Comparison of ENCODE assay signal across 8 mouse cellular contexts in genomic region chr11:77515637-77516552, GRCm38 (mm10). TPM values are rescaled to one million over a fixed set of nuclear protein-coding genes. Genes with fewer than 3 reads are reported as not detected.
DNase-seq lines count a peak whose midpoint lies in the region; ATAC-seq and TF ChIP-seq lines count a peak whose summit lies in the region.

TSS of gene Trp53i13 (minus strand) at chr11:77515980.

- no peak for TF ChIP-seq CTCF in gastrocnemius, adult 2 months (IDR thresholded peaks at IDR 0.05)
- no peak for TF ChIP-seq CTCF in MEL (IDR thresholded peaks at IDR 0.05 in 2 of 3, conservative IDR thresholded peaks at IDR 0.05 in 1 of 3; ENCODE audit: control insufficient read depth in 1 of 3, insufficient read depth in 1 of 3, low read depth in 2 of 3, low read length in 3 of 3, poor library complexity in 1 of 3, severe bottlenecking in 1 of 3)
- no peak for TF ChIP-seq CTCF in intestine, postnatal 0 days (IDR thresholded peaks at IDR 0.05; ENCODE audit: low read depth)

- H3K79me2 ChIP-seq in MEL (ENCODE audit: control insufficient read depth, insufficient read depth, low read length, poor library complexity) = peaks cover 2% of the 10 kb centered on the region; the same call in 1 of the 2 replicates

- H3K27ac ChIP-seq in gastrocnemius, adult 2 months = peak within 1 kb of the TSS; percentile 94
- no peak within 1 kb of the TSS for H3K27ac ChIP-seq in MEL (ENCODE audit: control insufficient read depth, low read depth, low read length)
- H3K27ac ChIP-seq in forebrain, embryonic 13.5 days = no peak within 1 kb of the TSS
- H3K27ac ChIP-seq in intestine, postnatal 0 days (ENCODE audit: low read depth, low read length) = peak within 1 kb of the TSS; percentile 4; the same call in 1 of the 2 replicates
- H3K27ac ChIP-seq in midbrain, embryonic 14.5 days (replicated peaks; ENCODE audit: low read depth, low read length) = 0 out of 2 replicates have a peak within 1 kb of the TSS, but pooled peaks have one; percentile 41

- whole genome bisulfite sequencing in forebrain, embryonic 13.5 days = 7% methylated on average over 39 of the region's 39 CpGs
- WGBS in intestine, postnatal 0 days = 10% methylated on average over 39 of the region's 39 CpGs
- 7% methylated on average over 39 of the region's 39 CpGs for whole genome bisulfite sequencing in midbrain, embryonic 14.5 days

- H3K4me1 ChIP-seq in MEL (ENCODE audit: control insufficient read depth in 1 of 2, insufficient read depth in 2 of 2, low read length in 2 of 2) = peaks cover 6 to 28% of the 10 kb centered on the region in 2 experiments
- peaks cover 57% of the 10 kb centered on the region for H3K4me1 ChIP-seq in forebrain, embryonic 13.5 days
- peaks cover 8% of the 10 kb centered on the region; the same call in 1 of the 2 replicates for H3K4me1 ChIP-seq in intestine, postnatal 0 days (replicated peaks; ENCODE audit: control insufficient read depth, insufficient read depth, low read length)
- peaks cover 30% of the 10 kb centered on the region for H3K4me1 ChIP-seq in midbrain, embryonic 14.5 days (ENCODE audit: control insufficient read depth, insufficient read depth, low read length)

- peak; percentile 22; the same call in 1 of the 2 replicates for ATAC-seq in forebrain, embryonic 13.5 days
- ATAC-seq in intestine, postnatal 0 days = peak; percentile 7; the same call in 1 of the 2 replicates
- ATAC-seq in midbrain, embryonic 14.5 days (ENCODE audit: low FRiP score, low TSS enrichment) = no peak

- peak within 1 kb of the TSS; percentile 82 for H3K4me3 ChIP-seq in gastrocnemius, adult 2 months
- H3K4me3 ChIP-seq in MEL (ENCODE audit: control insufficient read depth in 1 of 2, insufficient read depth in 1 of 2, low read depth in 2 of 2, low read length in 2 of 2) = peak within 1 kb of the TSS; percentile 85 to 96
- H3K4me3 ChIP-seq in forebrain, embryonic 13.5 days = peak within 1 kb of the TSS; percentile 50
- peak within 1 kb of the TSS; percentile 69 for H3K4me3 ChIP-seq in intestine, postnatal 0 days (ENCODE audit: low read depth, low read length)
- peak within 1 kb of the TSS; percentile 58 for H3K4me3 ChIP-seq in midbrain, embryonic 14.5 days (replicated peaks; ENCODE audit: low read depth, low read length)

- peaks cover 0 to 21% of the 10 kb centered on the region in 2 experiments; a peak in 2 of 4 replicates for H3K36me3 ChIP-seq in MEL (ENCODE audit: control insufficient read depth in 1 of 2, insufficient read depth in 2 of 2, low read length in 2 of 2)
- no peaks in the 10 kb centered on the region for H3K36me3 ChIP-seq in forebrain, embryonic 13.5 days (ENCODE audit: poor library complexity, severe bottlenecking)
- H3K36me3 ChIP-seq in intestine, postnatal 0 days (ENCODE audit: control insufficient read depth, insufficient read depth) = no peaks in the 10 kb centered on the region
- no peaks in the 10 kb centered on the region for H3K36me3 ChIP-seq in midbrain, embryonic 14.5 days (ENCODE audit: control insufficient read depth, insufficient read depth, low read length)

- no peak for DNase-seq in gastrocnemius, adult 2 months
- DNase-seq in gastrocnemius, adult 8-10 months (ENCODE audit: low spot score in 2 of 2) = no peak
- DNase-seq in MEL (ENCODE audit: low read depth, low spot score) = peak; percentile 59
- DNase-seq in midbrain, embryonic 14.5 days = peak; percentile 15
- no peak for DNase-seq in left cerebral cortex, adult 18-20 months (ENCODE audit: low spot score in 2 of 2)
- no peak for DNase-seq in left cerebral cortex, adult 8-10 months (ENCODE audit: low spot score in 2 of 2)

- H3K9ac ChIP-seq in MEL (ENCODE audit: control insufficient read depth, low read depth, low read length, poor library complexity, severe bottlenecking) = peak within 1 kb of the TSS; percentile 84
- peak within 1 kb of the TSS; percentile 66 for H3K9ac ChIP-seq in forebrain, embryonic 13.5 days
- 0 out of 2 replicates have a peak within 1 kb of the TSS, but pooled peaks have one; percentile 31 for H3K9ac ChIP-seq in intestine, postnatal 0 days (ENCODE audit: low read depth, low read length)
- peak within 1 kb of the TSS; percentile 46 for H3K9ac ChIP-seq in midbrain, embryonic 14.5 days (replicated peaks; ENCODE audit: low read length)

- TF ChIP-seq RAD21 in MEL (IDR thresholded peaks at IDR 0.05; ENCODE audit: low read depth, low read length) = no peak

- H3K4me2 ChIP-seq in forebrain, embryonic 13.5 days = peak within 1 kb of the TSS; percentile 95
- peak within 1 kb of the TSS; percentile 95 for H3K4me2 ChIP-seq in intestine, postnatal 0 days (replicated peaks; ENCODE audit: low read depth)
- peak within 1 kb of the TSS; percentile 98 for H3K4me2 ChIP-seq in midbrain, embryonic 14.5 days (ENCODE audit: low read length)

- no peak for TF ChIP-seq EP300 in MEL (IDR thresholded peaks at IDR 0.05; ENCODE audit: low read depth in 1 of 2, low read length in 2 of 2)

- no peaks in the 10 kb centered on the region for H3K9me3 ChIP-seq in MEL (replicated peaks; ENCODE audit: insufficient read depth, low read length)
- H3K9me3 ChIP-seq in forebrain, embryonic 13.5 days (replicated peaks) = no peaks in the 10 kb centered on the region
- H3K9me3 ChIP-seq in intestine, postnatal 0 days (ENCODE audit: control insufficient read depth) = no peaks in the 10 kb centered on the region
- H3K9me3 ChIP-seq in midbrain, embryonic 14.5 days (ENCODE audit: control insufficient read depth, low read length) = no peaks in the 10 kb centered on the region

- TF ChIP-seq POLR2A in MEL (IDR thresholded peaks at IDR 0.05; ENCODE audit: control insufficient read depth in 1 of 2, insufficient read depth in 1 of 2, low read depth in 1 of 2, low read length in 2 of 2, poor library complexity in 1 of 2) = no peak

- intact Hi-C loops in gastrocnemius, adult 2 months (cut with DNase I) = loop anchor here (10.0 kb wide), 1 partner anchor 279 kb away; no protein-coding TSS in a partner anchor

- H3K27me3 ChIP-seq in MEL (ENCODE audit: control insufficient read depth in 1 of 2, insufficient read depth in 2 of 2, low read length in 2 of 2) = no peaks in the 10 kb centered on the region
- H3K27me3 ChIP-seq in forebrain, embryonic 13.5 days = peaks cover 29% of the 10 kb centered on the region
- 0 out of 2 replicates have a peak, but pooled peaks cover 4% of the 10 kb centered on the region for H3K27me3 ChIP-seq in intestine, postnatal 0 days (replicated peaks; ENCODE audit: control insufficient read depth, insufficient read depth, low read length)
- H3K27me3 ChIP-seq in midbrain, embryonic 14.5 days (ENCODE audit: control insufficient read depth, insufficient read depth, low read length) = peaks cover 36% of the 10 kb centered on the region

TF ChIP-seq in MEL, 35 proteins besides CTCF, POLR2A, EP300 and RAD21:
- no peak for TF ChIP-seq ZKSCAN1 (IDR thresholded peaks at IDR 0.05; ENCODE audit: low read depth, low read length)
- no peak for TF ChIP-seq E2F4 (IDR thresholded peaks at IDR 0.05; ENCODE audit: borderline replicate concordance, low read depth, low read length)
- no peak for TF ChIP-seq MEF2A (IDR thresholded peaks at IDR 0.05; ENCODE audit: extremely low read depth, insufficient replicate concordance, low read depth, low read length, poor library complexity, severe bottlenecking)
- TF ChIP-seq NRF1 (IDR thresholded peaks at IDR 0.05; ENCODE audit: insufficient read depth, low read depth, low read length, poor library complexity, severe bottlenecking) = no peak
TF ChIP-seq in MEL: peak in this region for 0.

RNA-seq across cellular contexts. Expression of gene Trp53i13, which starts in this region (rescaled TPM):
- 1 to 10 TPM; 2.3 to 5.0 TPM for total RNA-seq in gastrocnemius, adult 2 months (2021)
- 1 to 10 TPM; 3.3 to 6.0 (median 3.8) TPM for total RNA-seq in gastrocnemius, adult 8-10 months (2022)
- total RNA-seq in MEL (2012; rRNA removed) = 6.0 and 6.6 TPM in 2 replicates
- polyA plus RNA-seq in MEL (2012; ENCODE audit: insufficient read depth in 1 of 2, insufficient read length in 2 of 2, low read depth in 1 of 2, low replicate concordance in 2 of 2, missing spikeins in 1 of 2) = 10 to 100 TPM in 1 of 2 experiments, not detected in 1; 12.3 TPM
- 19.7 and 20.9 TPM in 2 replicates for polyA plus RNA-seq in forebrain, embryonic 13.5 days (2015; fragmentation: Nextera tagmentation; extraction: Ambion mirVana)
- polyA plus RNA-seq in intestine, postnatal 0 days (2015; fragmentation: Nextera tagmentation; extraction: Ambion mirVana) = 20.2 and 22.9 TPM in 2 replicates
- polyA plus RNA-seq in midbrain, embryonic 14.5 days (2014; fragmentation: Nextera tagmentation; extraction: Ambion mirVana) = 11.7 and 12.0 TPM in 2 replicates
- 1 to 10 TPM; 4.1 to 4.5 TPM for total RNA-seq in left cerebral cortex, adult 18-20 months (2021)
- total RNA-seq in left cerebral cortex, adult 8-10 months (2022) = 1 to 10 TPM; 4.3 to 9.4 (median 5.6) TPM

Comparison
In these comparisons a context has a peak if more than half of its experiments do, and no peak if none do; other contexts are left out.
1. DNase-seq: peak in MEL (single experiment) and midbrain, embryonic 14.5 days (single experiment); none in gastrocnemius, adult 2 months (single experiment), gastrocnemius, adult 8-10 months (0 of 2), left cerebral cortex, adult 18-20 months (0 of 2) and left cerebral cortex, adult 8-10 months (0 of 2).
2. H3K27ac ChIP-seq: peak in gastrocnemius, adult 2 months (single experiment), intestine, postnatal 0 days (single experiment) and midbrain, embryonic 14.5 days (single experiment); none in MEL (single experiment) and forebrain, embryonic 13.5 days (single experiment).
3. H3K9ac ChIP-seq: peak in every context shown above with its lines; median percentile 84 in MEL; 66 in forebrain, embryonic 13.5 days; 46 in midbrain, embryonic 14.5 days; 31 in intestine, postnatal 0 days.
4. Peak in every context shown above with its lines, with median percentiles within 50 percentile points of each other: H3K4me3 ChIP-seq and H3K4me2 ChIP-seq.